In genomic region chr14:25488097-25488613, GRCm38 (mm10) we compare ENCODE assay signal across 8 mouse cellular contexts. TPM values are rescaled to one million over a fixed set of nuclear protein-coding genes. Genes with fewer than 3 reads are reported as not detected.
DNase-seq lines count a peak whose midpoint lies in the region; ATAC-seq and TF ChIP-seq lines count a peak whose summit lies in the region.

No protein-coding gene starts in this region.

- TF ChIP-seq POLR2A in thymus, adult 2 months (IDR thresholded peaks at IDR 0.05; ENCODE audit: control insufficient read depth, extremely low read depth, insufficient read depth, low read length, poor library complexity) = no peak

- WGBS in midbrain, embryonic 10.5 days = 86% methylated on average over 6 of the region's 6 CpGs
- 77% methylated on average over 6 of the region's 6 CpGs for WGBS in midbrain, embryonic 11.5 days
- WGBS in liver, embryonic 15.5 days (ENCODE audit: insufficient replicate concordance) = 49% methylated on average over 6 of the region's 6 CpGs
- WGBS in thymus, adult 2 months = 77% methylated on average over 6 of the region's 6 CpGs

- H3K36me3 ChIP-seq in midbrain, embryonic 10.5 days = no peaks in the 10 kb centered on the region; the same call in 1 of the 2 replicates
- no peaks in the 10 kb centered on the region for H3K36me3 ChIP-seq in midbrain, embryonic 11.5 days (ENCODE audit: control insufficient read depth, insufficient read depth, low read length)
- H3K36me3 ChIP-seq in liver, embryonic 15.5 days (replicated peaks) = no peaks in the 10 kb centered on the region
- H3K36me3 ChIP-seq in thymus, adult 2 months (ENCODE audit: control insufficient read depth, insufficient read depth, low read length) = no peaks in the 10 kb centered on the region

- ATAC-seq in midbrain, embryonic 11.5 days (ENCODE audit: low FRiP score) = no peak
- no peak for ATAC-seq in liver, embryonic 15.5 days (ENCODE audit: insufficient read depth)

- H3K4me2 ChIP-seq in midbrain, embryonic 11.5 days = no peak overlapping the region
- no peak overlapping the region for H3K4me2 ChIP-seq in liver, embryonic 15.5 days

- no peak for DNase-seq in midbrain, embryonic 10.5 days (ENCODE audit: low spot score)
- DNase-seq in midbrain, embryonic 11.5 days (ENCODE audit: low spot score, missing footprints) = no peak
- peak; percentile 63 to 69 for DNase-seq in cerebellum, postnatal 10 days
- DNase-seq in heart, postnatal 10 days = peak; percentile 85 to 88
- peak; percentile 93 for DNase-seq in skeletal muscle tissue, adult 2 months (ENCODE audit: low read depth, low spot score)
- DNase-seq in T-cell, adult 2 months (ENCODE audit: low spot score) = no peak
- DNase-seq in thymus, adult 2 months = no peak

- H3K9ac ChIP-seq in midbrain, embryonic 11.5 days (ENCODE audit: low read length) = no peak overlapping the region
- no peak overlapping the region for H3K9ac ChIP-seq in liver, embryonic 15.5 days

- H3K27ac ChIP-seq in midbrain, embryonic 10.5 days (replicated peaks) = 0 out of 2 replicates have a peak overlapping the region, but pooled peaks have one; percentile 55
- no peak overlapping the region for H3K27ac ChIP-seq in midbrain, embryonic 11.5 days (ENCODE audit: low read depth, low read length)
- peak overlapping the region; percentile 64 for H3K27ac ChIP-seq in liver, embryonic 15.5 days (replicated peaks)
- H3K27ac ChIP-seq in thymus, adult 2 months (ENCODE audit: control insufficient read depth, insufficient read depth, low read length) = no peak overlapping the region; the same call in 1 of the 2 replicates

- no peak for TF ChIP-seq CTCF in thymus, adult 2 months (IDR thresholded peaks at IDR 0.05; ENCODE audit: borderline replicate concordance, control insufficient read depth, extremely low read depth, insufficient read depth, low read length, poor library complexity)

- no peaks in the 10 kb centered on the region for H3K9me3 ChIP-seq in midbrain, embryonic 10.5 days (replicated peaks)
- no peaks in the 10 kb centered on the region for H3K9me3 ChIP-seq in midbrain, embryonic 11.5 days (ENCODE audit: control insufficient read depth, low read length)
- no peaks in the 10 kb centered on the region for H3K9me3 ChIP-seq in liver, embryonic 15.5 days (replicated peaks)

- intact Hi-C loops in heart, postnatal 10 days (cut with DNase I) = no loop called here

- H3K27me3 ChIP-seq in midbrain, embryonic 10.5 days (ENCODE audit: low read depth, poor library complexity, severe bottlenecking) = no peaks in the 10 kb centered on the region
- no peaks in the 10 kb centered on the region for H3K27me3 ChIP-seq in midbrain, embryonic 11.5 days (ENCODE audit: control insufficient read depth, insufficient read depth, low read length)
- no peaks in the 10 kb centered on the region for H3K27me3 ChIP-seq in liver, embryonic 15.5 days
- no peaks in the 10 kb centered on the region for H3K27me3 ChIP-seq in thymus, adult 2 months (ENCODE audit: control insufficient read depth, insufficient read depth, low read length)

- H3K4me3 ChIP-seq in midbrain, embryonic 10.5 days = no peak overlapping the region
- no peak overlapping the region for H3K4me3 ChIP-seq in midbrain, embryonic 11.5 days (ENCODE audit: low read depth, low read length)
- H3K4me3 ChIP-seq in liver, embryonic 15.5 days (replicated peaks) = no peak overlapping the region
- no peak overlapping the region for H3K4me3 ChIP-seq in thymus, adult 2 months (ENCODE audit: control insufficient read depth, insufficient read depth, low read length)

- H3K4me1 ChIP-seq in midbrain, embryonic 10.5 days = peaks cover 99% of the 10 kb centered on the region
- H3K4me1 ChIP-seq in midbrain, embryonic 11.5 days (ENCODE audit: control insufficient read depth, insufficient read depth, low read length) = peaks cover 29% of the 10 kb centered on the region
- H3K4me1 ChIP-seq in liver, embryonic 15.5 days (replicated peaks) = peaks cover 98% of the 10 kb centered on the region
- H3K4me1 ChIP-seq in thymus, adult 2 months (replicated peaks; ENCODE audit: control insufficient read depth, insufficient read depth, low read length) = peaks cover 52% of the 10 kb centered on the region

RNA-seq across cellular contexts. Expression of gene Zmiz1, which starts 29.2 kb away (rescaled TPM):
- 42.2 and 55.8 TPM in 2 replicates for polyA plus RNA-seq in midbrain, embryonic 10.5 days (2016; fragmentation: Nextera tagmentation; extraction: Ambion mirVana)
- polyA plus RNA-seq in midbrain, embryonic 11.5 days (2014; fragmentation: Nextera tagmentation; extraction: Ambion mirVana) = 47.7 and 51.5 TPM in 2 replicates
- total RNA-seq in heart, postnatal 10 days (2021) = 10 to 100 TPM; 70.9 to 72.0 TPM
- 4.3 and 4.9 TPM in 2 replicates for polyA plus RNA-seq in liver, embryonic 15.5 days (2015; fragmentation: Nextera tagmentation; extraction: Ambion mirVana)
- polyA plus RNA-seq in thymus, adult 2 months (2012; rRNA removed) = 58.9 and 93.6 TPM in 2 replicates

Comparison
In these comparisons a context has a peak if more than half of its experiments do, and no peak if none do; other contexts are left out.
1. H3K27ac ChIP-seq: peak in midbrain, embryonic 10.5 days (single experiment) and liver, embryonic 15.5 days (single experiment); none in midbrain, embryonic 11.5 days (single experiment) and thymus, adult 2 months (single experiment).
2. DNase-seq: peak in cerebellum, postnatal 10 days (2 of 2), heart, postnatal 10 days (2 of 2) and skeletal muscle tissue, adult 2 months (single experiment); none in midbrain, embryonic 10.5 days (single experiment), midbrain, embryonic 11.5 days (single experiment), T-cell, adult 2 months (single experiment) and thymus, adult 2 months (single experiment).